In genomic region chr2:113390935-113391334, GRCm38 (mm10) we compare ENCODE assay signal across 9 mouse cellular contexts.
DNase-seq lines count a peak whose midpoint lies in the region; ATAC-seq and TF ChIP-seq lines count a peak whose summit lies in the region.
"Had no signal": no experiment of that assay in that cellular context is flagged by ENCODE, and none has a peak within 500 bp of the region (broad histone marks: within the 10 kb centered on the region; RNA-seq: fewer than 3 reads in every experiment).

No protein-coding gene starts in this region.

- no peaks in the 10 kb centered on the region for H3K36me3 ChIP-seq in heart, embryonic 13.5 days
- H3K36me3 ChIP-seq in MEL (ENCODE audit: control insufficient read depth in 1 of 2, insufficient read depth in 2 of 2, low read length in 2 of 2), result no peaks in the 10 kb centered on the region
- H3K36me3 ChIP-seq in forebrain, embryonic 14.5 days (ENCODE audit: control insufficient read depth, insufficient read depth, low read length), result no peaks in the 10 kb centered on the region
- H3K36me3 ChIP-seq in kidney, embryonic 16.5 days (ENCODE audit: insufficient read depth, low read length), result no peaks in the 10 kb centered on the region
- H3K36me3 ChIP-seq in midbrain, embryonic 15.5 days (replicated peaks), result no peaks in the 10 kb centered on the region
- H3K36me3 ChIP-seq: liver, embryonic 15.5 days had no signal

- DNase-seq in heart, adult 11 months, result no peak
- DNase-seq in MEL (ENCODE audit: low read depth, low spot score), result peak; percentile 3
- peak; percentile 57 for DNase-seq in forebrain, embryonic 14.5 days (ENCODE audit: low spot score)
- no peak for DNase-seq in adrenal gland, postnatal 4 days (ENCODE audit: low spot score in 2 of 2)

- TF ChIP-seq CTCF in MEL (IDR thresholded peaks at IDR 0.05 in 2 of 3, conservative IDR thresholded peaks at IDR 0.05 in 1 of 3; ENCODE audit: control insufficient read depth in 1 of 3, insufficient read depth in 1 of 3, low read depth in 2 of 3, low read length in 3 of 3, poor library complexity in 1 of 3, severe bottlenecking in 1 of 3), result peak in 1 of 3 experiments; percentile 24; a peak in 1 of 6 replicates

- 0 out of 2 replicates have a peak, but pooled peaks have one; percentile 37 for ATAC-seq in heart, embryonic 13.5 days (ENCODE audit: extremely low read depth, insufficient number of reproducible peaks, low FRiP score, low TSS enrichment)
- ATAC-seq in forebrain, embryonic 14.5 days, result peak; percentile 67; the same call in 1 of the 2 replicates
- peak; percentile 88 for ATAC-seq in kidney, embryonic 16.5 days (ENCODE audit: low FRiP score, low TSS enrichment)
- 0 out of 2 replicates have a peak, but pooled peaks have one; percentile 37 for ATAC-seq in midbrain, embryonic 15.5 days (replicated peaks)
- no peak for ATAC-seq in inflammation-experienced regulatory T-cells, adult 6 months

- no peak overlapping the region for H3K9ac ChIP-seq in heart, embryonic 13.5 days
- no peak overlapping the region for H3K9ac ChIP-seq in MEL (ENCODE audit: control insufficient read depth, low read depth, low read length, poor library complexity, severe bottlenecking)
- no peak overlapping the region for H3K9ac ChIP-seq in forebrain, embryonic 14.5 days (ENCODE audit: low read length)
- H3K9ac ChIP-seq in kidney, embryonic 16.5 days (replicated peaks; ENCODE audit: low read length), result no peak overlapping the region
- no peak overlapping the region for H3K9ac ChIP-seq in midbrain, embryonic 15.5 days
- H3K9ac ChIP-seq: liver, embryonic 15.5 days had no signal

- H3K79me2 ChIP-seq in MEL (ENCODE audit: control insufficient read depth, insufficient read depth, low read length, poor library complexity), result no peaks in the 10 kb centered on the region

- no peaks in the 10 kb centered on the region for H3K4me1 ChIP-seq in heart, embryonic 13.5 days
- H3K4me1 ChIP-seq in MEL (ENCODE audit: control insufficient read depth in 1 of 2, insufficient read depth in 2 of 2, low read length in 2 of 2), result no peaks in the 10 kb centered on the region
- no peaks in the 10 kb centered on the region for H3K4me1 ChIP-seq in forebrain, embryonic 14.5 days (ENCODE audit: control insufficient read depth, insufficient read depth, low read length)
- peaks cover 4% of the 10 kb centered on the region; the same call in 1 of the 2 replicates for H3K4me1 ChIP-seq in kidney, embryonic 16.5 days (ENCODE audit: insufficient read depth, low read length)
- H3K4me1 ChIP-seq in midbrain, embryonic 15.5 days, result no peaks in the 10 kb centered on the region
- H3K4me1 ChIP-seq: liver, embryonic 15.5 days had no signal

- WGBS in heart, embryonic 13.5 days, result 39% methylated on average over 3 of the region's 3 CpGs
- WGBS in forebrain, embryonic 14.5 days, result 50% methylated on average over 3 of the region's 3 CpGs
- 45% methylated on average over 3 of the region's 3 CpGs for WGBS in kidney, embryonic 16.5 days
- 49% methylated on average over 3 of the region's 3 CpGs for WGBS in midbrain, embryonic 15.5 days

- no peak for TF ChIP-seq EP300 in MEL (IDR thresholded peaks at IDR 0.05; ENCODE audit: low read depth in 1 of 2, low read length in 2 of 2)

- no peak overlapping the region for H3K27ac ChIP-seq in heart, embryonic 13.5 days (replicated peaks)
- H3K27ac ChIP-seq in MEL (ENCODE audit: control insufficient read depth, low read depth, low read length), result no peak overlapping the region
- H3K27ac ChIP-seq in forebrain, embryonic 14.5 days (ENCODE audit: low read depth, low read length), result no peak overlapping the region
- no peak overlapping the region for H3K27ac ChIP-seq in kidney, embryonic 16.5 days (ENCODE audit: low read length)
- H3K27ac ChIP-seq in midbrain, embryonic 15.5 days, result no peak overlapping the region
- H3K27ac ChIP-seq: liver, embryonic 15.5 days had no signal

- H3K4me2 ChIP-seq in heart, embryonic 13.5 days, result no peak overlapping the region
- H3K4me2 ChIP-seq in forebrain, embryonic 14.5 days (ENCODE audit: low read length), result no peak overlapping the region
- no peak overlapping the region for H3K4me2 ChIP-seq in kidney, embryonic 16.5 days (replicated peaks; ENCODE audit: low read depth, low read length)
- no peak overlapping the region for H3K4me2 ChIP-seq in midbrain, embryonic 15.5 days
- H3K4me2 ChIP-seq: liver, embryonic 15.5 days had no signal

- no peaks in the 10 kb centered on the region for H3K9me3 ChIP-seq in heart, embryonic 13.5 days
- no peaks in the 10 kb centered on the region for H3K9me3 ChIP-seq in MEL (replicated peaks; ENCODE audit: insufficient read depth, low read length)
- no peaks in the 10 kb centered on the region for H3K9me3 ChIP-seq in forebrain, embryonic 14.5 days (replicated peaks; ENCODE audit: control insufficient read depth, low read length)
- H3K9me3 ChIP-seq in kidney, embryonic 16.5 days (ENCODE audit: low read length), result peaks cover under 1% of the 10 kb centered on the region; the same call in 1 of the 2 replicates
- no peaks in the 10 kb centered on the region for H3K9me3 ChIP-seq in midbrain, embryonic 15.5 days
- H3K9me3 ChIP-seq: liver, embryonic 15.5 days had no signal

- no peaks in the 10 kb centered on the region for H3K27me3 ChIP-seq in heart, embryonic 13.5 days (replicated peaks)
- H3K27me3 ChIP-seq in MEL (ENCODE audit: control insufficient read depth in 1 of 2, insufficient read depth in 2 of 2, low read length in 2 of 2), result no peaks in the 10 kb centered on the region
- H3K27me3 ChIP-seq in forebrain, embryonic 14.5 days (replicated peaks; ENCODE audit: control insufficient read depth, insufficient read depth, low read length), result no peaks in the 10 kb centered on the region
- H3K27me3 ChIP-seq in kidney, embryonic 16.5 days (ENCODE audit: insufficient read depth, low read length), result no peaks in the 10 kb centered on the region
- no peaks in the 10 kb centered on the region for H3K27me3 ChIP-seq in midbrain, embryonic 15.5 days (replicated peaks)
- H3K27me3 ChIP-seq: liver, embryonic 15.5 days had no signal

- TF ChIP-seq POLR2A in MEL (IDR thresholded peaks at IDR 0.05; ENCODE audit: control insufficient read depth in 1 of 2, insufficient read depth in 1 of 2, low read depth in 1 of 2, low read length in 2 of 2, poor library complexity in 1 of 2), result no peak

- no peak overlapping the region for H3K4me3 ChIP-seq in heart, embryonic 13.5 days
- no peak overlapping the region for H3K4me3 ChIP-seq in MEL (ENCODE audit: control insufficient read depth in 1 of 2, insufficient read depth in 1 of 2, low read depth in 2 of 2, low read length in 2 of 2)
- no peak overlapping the region for H3K4me3 ChIP-seq in forebrain, embryonic 14.5 days (ENCODE audit: low read depth, low read length)
- no peak overlapping the region for H3K4me3 ChIP-seq in kidney, embryonic 16.5 days (ENCODE audit: low read length)
- no peak overlapping the region for H3K4me3 ChIP-seq in midbrain, embryonic 15.5 days
- H3K4me3 ChIP-seq: liver, embryonic 15.5 days had no signal

- peak; percentile 13 for TF ChIP-seq RAD21 in MEL (IDR thresholded peaks at IDR 0.05; ENCODE audit: low read depth, low read length)

TF ChIP-seq in MEL, 35 proteins besides CTCF, POLR2A, EP300 and RAD21:
- TF ChIP-seq JUND (IDR thresholded peaks at IDR 0.05; ENCODE audit: low read depth, low read length) (no peak), UBTF (IDR thresholded peaks at IDR 0.05; ENCODE audit: borderline replicate concordance, insufficient read depth, low read depth, low read length) (no peak), USF1 (IDR thresholded peaks at IDR 0.05; ENCODE audit: low read depth, low read length) (no peak), MXI1 (IDR thresholded peaks at IDR 0.05; ENCODE audit: low read depth, low read length) (no peak), TCF12 (IDR thresholded peaks at IDR 0.05; ENCODE audit: low read depth, low read length) (no peak), TAL1 (IDR thresholded peaks at IDR 0.05; ENCODE audit: low read length) (no peak), ETS1 (IDR thresholded peaks at IDR 0.05; ENCODE audit: low read depth, low read length) (no peak), KAT2A (conservative IDR thresholded peaks at IDR 0.05; ENCODE audit: low read depth, low read length) (no peak), HCFC1 (IDR thresholded peaks at IDR 0.05; ENCODE audit: low read depth, low read length) (no peak)

Comparison
In these comparisons a context has a peak if more than half of its experiments do, and no peak if none do; other contexts are left out.
1. DNase-seq: peak in MEL (single experiment) and forebrain, embryonic 14.5 days (single experiment); none in heart, adult 11 months (single experiment) and adrenal gland, postnatal 4 days (0 of 2).